Mouse (Mus musculus) liver, adult 2 months (tissue): Measurements from ENCODE around the gene Rpl19.

Source experiments
- CTCF ChIP-seq: fragments of 200-500 bp; IDR thresholded peaks from 2 replicates; pipeline ENCODE4 v1.5.1; 2011; ENCODE audit warnings: low read depth, low read length, control low read depth
- POLR2A ChIP-seq: fragments of 200-500 bp; IDR thresholded peaks from 2 replicates; pipeline ENCODE4 v1.6.1; 2011; ENCODE audit warnings: low read length, control low read depth; ENCODE audit not compliant: insufficient read depth; ENCODE audit errors: extremely low read depth

- TF ChIP-seq CTCF (no peak), POLR2A (no peak)
Observed at GRCm38 (mm10) chr11:98012831-98013230, 13.7 kb upstream of the Rpl19 start.
